Mouse (Mus musculus) CH12.LX (cell line): ENCODE measurements around the gene Lmf1. TPM values are rescaled to one million over a fixed set of nuclear protein-coding genes. Genes with fewer than 3 reads are reported as not detected.

ENCODE experiments used
- DNase-seq: peaks from one replicate; pipeline ENCODE4 v3.0.0-alpha.2; 2013; ENCODE audit errors: extremely low read depth
- H3K27ac ChIP-seq: 2 replicates; pipeline ENCODE4 v1.5.1; 2012; ENCODE audit warnings: low read depth, mild to moderate bottlenecking, control low read depth, moderate library complexity; ENCODE audit not compliant: insufficient read depth
- H3K27me3 ChIP-seq: replicated peaks from 2 replicates; pipeline ENCODE3; 2012; ENCODE audit warnings: inconsistent platforms
- H3K36me3 ChIP-seq, 2 experiments: replicated peaks in 1 of 2; 2 replicates each; pipeline versions ENCODE3 to v1.6.1; 2012; ENCODE audit warnings: inconsistent platforms in 1 of 2, low read length in 1 of 2, mild to moderate bottlenecking in 1 of 2, mixed read lengths in 1 of 2, moderate library complexity in 1 of 2; ENCODE audit not compliant: control insufficient read depth in 1 of 2, insufficient read depth in 1 of 2
- H3K4me1 ChIP-seq, 2 experiments: 2 replicates each; pipeline ENCODE4 v1.6.1; 2012; ENCODE audit warnings: inconsistent platforms in 1 of 2, moderate library complexity in 1 of 2; ENCODE audit not compliant: insufficient read depth in 2 of 2, control insufficient read depth in 1 of 2
- H3K4me2 ChIP-seq: 2 replicates; pipeline ENCODE4 v1.6.1; 2012; ENCODE audit warnings: low read depth, mild to moderate bottlenecking, control low read depth; ENCODE audit not compliant: poor library complexity, insufficient read depth, severe bottlenecking
- H3K4me3 ChIP-seq, 3 experiments: fragments of 150-350 bp in 1 of 3; sonication (generic) in 1 of 3; replicated peaks in 1 of 3; 2 replicates each; pipeline versions ENCODE3 to v1.5.1; 2011 to 2012; ENCODE audit warnings: low read depth in 2 of 3, low read length in 2 of 3, mild to moderate bottlenecking in 2 of 3, moderate library complexity in 2 of 3, control low read depth in 1 of 3, improper control_type of control experiment in 1 of 3, inconsistent platforms in 1 of 3, mixed read lengths in 1 of 3; ENCODE audit not compliant: poor library complexity in 1 of 3
- H3K79me2 ChIP-seq: replicated peaks from 2 replicates; pipeline ENCODE4 v1.6.1; 2012; ENCODE audit warnings: mild to moderate bottlenecking, moderate library complexity; ENCODE audit not compliant: control insufficient read depth, poor library complexity, insufficient read depth, severe bottlenecking; ENCODE audit errors: extremely low read depth
- H3K9ac ChIP-seq: 2 replicates; pipeline ENCODE4 v1.6.1; 2012; ENCODE audit warnings: low read depth, mild to moderate bottlenecking, control low read depth, moderate library complexity; ENCODE audit not compliant: insufficient read depth
- H3K9me3 ChIP-seq: replicated peaks from 2 replicates; pipeline ENCODE3; 2012; ENCODE audit warnings: low read length, inconsistent platforms, mixed read lengths
- BHLHE40 ChIP-seq: IDR thresholded peaks from 2 replicates; pipeline ENCODE4 v1.6.1; 2011; ENCODE audit warnings: mild to moderate bottlenecking, low read depth, low read length, improper control_type of control experiment
- CHD1 ChIP-seq: IDR thresholded peaks from 2 replicates; pipeline ENCODE4 v1.6.1; 2012; ENCODE audit warnings: low read depth, low read length, improper control_type of control experiment, inconsistent platforms
- CTCF ChIP-seq, 2 experiments: IDR thresholded peaks in 1 of 2; conservative IDR thresholded peaks in 1 of 2; 2 replicates each; pipeline ENCODE4 v1.5.1; 2011 to 2012; ENCODE audit warnings: low read depth in 2 of 2, low read length in 2 of 2, improper control_type of control experiment in 1 of 2, inconsistent platforms in 1 of 2, mild to moderate bottlenecking in 1 of 2, moderate library complexity in 1 of 2
- ELF1 ChIP-seq: IDR thresholded peaks from 2 replicates; pipeline ENCODE4 v1.6.1; 2014; ENCODE audit warnings: low read depth, mild to moderate bottlenecking, inconsistent platforms, low read length, improper control_type of control experiment
- EP300 ChIP-seq: IDR thresholded peaks from 2 replicates; pipeline ENCODE4 v1.6.1; 2011; ENCODE audit warnings: low read length, improper control_type of control experiment
- HCFC1 ChIP-seq: IDR thresholded peaks from 2 replicates; pipeline ENCODE4 v1.6.1; 2012; ENCODE audit warnings: low read depth, mild to moderate bottlenecking, inconsistent platforms, low read length, improper control_type of control experiment
- IRF4 ChIP-seq: IDR thresholded peaks from 2 replicates; pipeline ENCODE4 v1.6.1; 2014; ENCODE audit warnings: low read depth, mild to moderate bottlenecking, inconsistent platforms, low read length, improper control_type of control experiment
- JUN ChIP-seq: IDR thresholded peaks from 2 replicates; pipeline ENCODE4 v1.6.1; 2011; ENCODE audit warnings: low read depth, mild to moderate bottlenecking, low read length, improper control_type of control experiment, moderate library complexity; ENCODE audit not compliant: insufficient read depth
- JUND ChIP-seq: conservative IDR thresholded peaks from 2 replicates; pipeline ENCODE4 v1.6.1; 2011; ENCODE audit warnings: low read depth, low read length, improper control_type of control experiment
- MXI1 ChIP-seq: IDR thresholded peaks from 2 replicates; pipeline ENCODE4 v1.6.1; 2011; ENCODE audit warnings: mild to moderate bottlenecking, low read depth, low read length, improper control_type of control experiment
- MYC ChIP-seq: IDR thresholded peaks from 2 replicates; pipeline ENCODE4 v1.6.1; 2011; ENCODE audit warnings: low read depth, mild to moderate bottlenecking, improper control_type of control experiment, low read length
- NRF1 ChIP-seq: IDR thresholded peaks from 2 replicates; pipeline ENCODE4 v1.6.1; 2014; ENCODE audit warnings: low read depth, mild to moderate bottlenecking, inconsistent platforms, low read length, improper control_type of control experiment, moderate library complexity
- POLR2A ChIP-seq: IDR thresholded peaks from 2 replicates; pipeline ENCODE4 v1.6.1; 2011; ENCODE audit warnings: low read depth, mild to moderate bottlenecking, improper control_type of control experiment, low read length
- POLR2AphosphoS2 ChIP-seq: IDR thresholded peaks from 2 replicates; pipeline ENCODE4 v1.6.1; 2011; ENCODE audit warnings: low read depth, low read length, improper control_type of control experiment
- RAD21 ChIP-seq: IDR thresholded peaks from 2 replicates; pipeline ENCODE4 v1.6.1; 2011; ENCODE audit warnings: low read depth, mild to moderate bottlenecking, low read length, improper control_type of control experiment, moderate library complexity
- RCOR1 ChIP-seq: conservative IDR thresholded peaks from 2 replicates; pipeline ENCODE4 v1.6.1; 2012; ENCODE audit warnings: low read depth, mild to moderate bottlenecking, inconsistent platforms, low read length, improper control_type of control experiment
- TBP ChIP-seq: conservative IDR thresholded peaks from 2 replicates; pipeline ENCODE4 v1.6.1; 2011; ENCODE audit warnings: low read depth, low read length, improper control_type of control experiment
- TCF12 ChIP-seq: IDR thresholded peaks from 2 replicates; pipeline ENCODE4 v1.6.1; 2014; ENCODE audit warnings: low read depth, mild to moderate bottlenecking, inconsistent platforms, low read length, improper control_type of control experiment
- UBTF ChIP-seq: IDR thresholded peaks from 2 replicates; pipeline ENCODE4 v1.6.1; 2012; ENCODE audit warnings: low read depth, mild to moderate bottlenecking, inconsistent platforms, low read length, improper control_type of control experiment, moderate library complexity
- USF1 ChIP-seq: IDR thresholded peaks from 2 replicates; pipeline ENCODE4 v1.6.1; 2014; ENCODE audit warnings: low read depth, mild to moderate bottlenecking, inconsistent platforms, low read length, improper control_type of control experiment
- USF2 ChIP-seq: conservative IDR thresholded peaks from 2 replicates; pipeline ENCODE4 v1.6.1; 2011; ENCODE audit warnings: low read depth, low read length, improper control_type of control experiment
- ZC3H11A ChIP-seq: IDR thresholded peaks from 2 replicates; pipeline ENCODE4 v1.6.1; 2012; ENCODE audit warnings: low read depth, mild to moderate bottlenecking, inconsistent platforms, low read length, improper control_type of control experiment
- ZMIZ1 ChIP-seq: IDR thresholded peaks from 2 replicates; pipeline ENCODE4 v1.6.1; 2012; ENCODE audit warnings: low read depth, mild to moderate bottlenecking, inconsistent platforms, low read length, improper control_type of control experiment
- ZNF384 ChIP-seq: IDR thresholded peaks from 2 replicates; pipeline ENCODE4 v1.6.1; 2012; ENCODE audit warnings: low read depth, low read length, improper control_type of control experiment, inconsistent platforms
- dilution Hi-C: fragments of 300-500 bp; cut with MboI; formaldehyde crosslinking; loops from 2 replicates; pipeline ENCODE4 v1.14.3; 2020; ENCODE audit warnings: low sequenced_read_pairs; ENCODE audit not compliant: extremely low pct_unique_long_range_greater_than_20kb, extremely low pct_ligation_motif_present
- in situ Hi-C: fragments of 300-500 bp; cut with MboI; formaldehyde crosslinking; loops from 3 replicates; pipeline ENCODE4 v1.14.3; 2019; ENCODE audit warnings: low sequenced_read_pairs, low pct_ligation_motif_present, low pct_unique_long_range_greater_than_20kb, mixed read lengths
- polyA plus RNA-seq: library from polyadenylated mRNA; unstranded; fragments of >175 nt; gene quantifications from 2 replicates; pipeline ENCODE4 v1.2.1, GENCODE M21; 2012; ENCODE audit warnings: low read depth; ENCODE audit not compliant: insufficient read length
- total RNA-seq, 2 experiments: library from RNA; depleted of rRNA; stranded (reverse); fragments of 300-350 nt in 1 of 2; fragments of >200 nt in 1 of 2; gene quantifications; 2 replicates each; pipeline ENCODE4 v1.2.3; 2012 to 2014

Lmf1 gene
- total and polyA plus RNA-seq, 3 experiments: 13.3 to 26.9 (median 15.2) TPM

- TF ChIP-seq JUND (no peak), EP300 (no peak), USF2 (no peak), ELF1 (no peak), BHLHE40 (no peak), ZNF384 (no peak), HCFC1 (no peak), RAD21 (no peak), POLR2A (no peak), IRF4 (no peak), CTCF (conservative IDR thresholded peaks at IDR 0.05 in 1 of 2, IDR thresholded peaks at IDR 0.05 in 1 of 2; ENCODE audit: low read depth in 2 of 2, low read length in 2 of 2) (no peak), POLR2AphosphoS2 (no peak), MXI1 (no peak), CHD1 (no peak), ZMIZ1 (no peak), RCOR1 (no peak), MYC (no peak), USF1 (no peak), TBP (no peak), JUN (no peak)
- H3K36me3 ChIP-seq: peaks cover 15 to 52% of the 10 kb centered on the region in 2 experiments
- no peak overlapping the region for H3K4me2 ChIP-seq
- in situ Hi-C loops: no loop called here
- H3K27ac ChIP-seq: no peak overlapping the region
- no peak overlapping the region for H3K9ac ChIP-seq
- no peak for DNase-seq
- dilution Hi-C loops: no loop called here
- no peak overlapping the region for H3K4me3 ChIP-seq
- no peaks in the 10 kb centered on the region for H3K27me3 ChIP-seq
- no peaks in the 10 kb centered on the region for H3K9me3 ChIP-seq
- peaks cover 0 to 27% of the 10 kb centered on the region in 2 experiments; a peak in 2 of 4 replicates for H3K4me1 ChIP-seq
- no peaks in the 10 kb centered on the region for H3K79me2 ChIP-seq
These were observed 51.4 kb downstream of the Lmf1 start for GRCm38 (mm10) chr17:25630313-25630712.

DNA sequence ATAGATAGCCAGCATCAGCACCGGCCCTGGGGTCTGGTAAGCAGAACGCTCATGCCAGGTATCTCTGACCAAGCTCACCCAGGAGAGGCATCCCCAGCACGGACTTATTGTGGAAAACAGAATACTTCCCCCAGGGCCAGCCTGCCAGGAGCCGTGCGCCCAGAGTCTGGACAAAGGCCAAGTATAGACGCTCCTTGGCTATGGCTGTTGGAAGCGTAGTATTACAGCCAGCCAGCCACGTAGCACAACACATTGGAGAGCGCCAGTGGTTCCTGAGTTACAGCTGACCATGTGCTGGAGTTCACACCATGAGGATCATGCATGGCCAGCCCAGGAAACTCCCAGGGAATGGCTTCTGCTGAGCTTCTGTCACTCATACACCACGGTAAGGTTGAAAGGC is 55.2 kb downstream of the Lmf1 start:
- DNase-seq: no peak
- dilution Hi-C loops: no loop called here
- H3K79me2 ChIP-seq: no peaks in the 10 kb centered on the region
- in situ Hi-C loops: no loop called here
- no peak overlapping the region for H3K27ac ChIP-seq
- TF ChIP-seq NRF1 (no peak), TCF12 (no peak), ZC3H11A (no peak), IRF4 (no peak), TBP (no peak), UBTF (no peak), HCFC1 (no peak), ELF1 (no peak), ZMIZ1 (no peak)
- H3K4me2 ChIP-seq: no peak overlapping the region
- peaks cover 18 to 66% of the 10 kb centered on the region in 2 experiments for H3K36me3 ChIP-seq
- peaks cover 0 to 9% of the 10 kb centered on the region in 2 experiments; a peak in 2 of 4 replicates for H3K4me1 ChIP-seq
- H3K27me3 ChIP-seq: no peaks in the 10 kb centered on the region
- H3K9ac ChIP-seq: no peak overlapping the region
- H3K9me3 ChIP-seq: no peaks in the 10 kb centered on the region
- no peak overlapping the region for H3K4me3 ChIP-seq
